Mouse (Mus musculus): ENCODE data around the gene Cacna1a. TPM values are rescaled to one million over a fixed set of nuclear protein-coding genes. Genes with fewer than 3 reads are reported as not detected.

The Cacna1a gene
- polyA plus RNA-seq, 1 experiment from 2014 or later = 29.8 TPM

DNA sequence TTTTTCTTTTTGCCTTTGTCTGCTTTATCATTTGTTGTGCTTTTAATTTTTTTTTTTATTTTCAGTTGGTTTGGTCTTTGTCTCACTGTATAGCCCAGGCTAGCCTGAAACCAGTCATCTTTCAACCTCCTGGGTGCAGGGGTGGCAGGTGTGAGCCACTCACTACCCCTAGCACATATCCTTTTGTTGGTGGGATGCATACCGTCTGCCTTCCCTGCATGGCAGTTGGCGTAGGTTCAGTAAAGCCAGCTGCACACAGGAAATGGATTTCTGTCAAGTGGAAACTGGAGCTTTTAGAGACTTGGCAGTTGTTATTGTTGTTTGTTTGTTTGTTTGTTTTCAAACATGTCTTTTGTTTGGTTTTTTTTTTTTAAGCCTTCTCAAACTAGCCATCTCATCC lies 132.8 kb downstream of the Cacna1a start:
- H3K36me3 ChIP-seq (ENCODE audit: control insufficient read depth, insufficient read depth, low read length) = peaks cover 10% of the 10 kb centered on the region; the same call in 1 of the 2 replicates
- WGBS = 46% methylated on average over 2 of the region's 2 CpGs
- no peaks in the 10 kb centered on the region for H3K27me3 ChIP-seq (ENCODE audit: control insufficient read depth, insufficient read depth, low read length)
- 0 out of 2 replicates have a peak, but pooled peaks cover 3% of the 10 kb centered on the region for H3K9me3 ChIP-seq (ENCODE audit: control insufficient read depth, low read length)
- no peak overlapping the region for H3K4me2 ChIP-seq (ENCODE audit: low read depth, low read length)
- H3K4me3 ChIP-seq (ENCODE audit: low read depth, low read length) = no peak overlapping the region
- H3K4me1 ChIP-seq (ENCODE audit: control insufficient read depth, insufficient read depth, low read length) = no peaks in the 10 kb centered on the region
- no peak for ATAC-seq (ENCODE audit: low read depth)
- H3K27ac ChIP-seq (ENCODE audit: low read depth, low read length) = peak overlapping the region; percentile 29; the same call in 1 of the 2 replicates
- H3K9ac ChIP-seq (replicated peaks; ENCODE audit: low read depth, low read length) = no peak overlapping the region

GRCm38 (mm10) chr8:84528036-84528435 lies 139.8 kb downstream of the Cacna1a start:
- Histone ChIP-seq H3K4me1 (ENCODE audit: control insufficient read depth, insufficient read depth, low read length) (no peaks in the 10 kb centered on the region), H3K9ac (replicated peaks; ENCODE audit: low read depth, low read length) (no peak overlapping the region), H3K27ac (ENCODE audit: low read depth, low read length) (no peak overlapping the region), H3K4me2 (ENCODE audit: low read depth, low read length) (no peak overlapping the region), H3K27me3 (ENCODE audit: control insufficient read depth, insufficient read depth, low read length) (no peaks in the 10 kb centered on the region), H3K4me3 (ENCODE audit: low read depth, low read length) (no peak overlapping the region), H3K36me3 (ENCODE audit: control insufficient read depth, insufficient read depth, low read length) (peaks cover 24% of the 10 kb centered on the region; the same call in 1 of the 2 replicates), H3K9me3 (ENCODE audit: control insufficient read depth, low read length) (peaks cover 3% of the 10 kb centered on the region; the same call in 1 of the 2 replicates)
- 88% methylated on average over 7 of the region's 7 CpGs for WGBS
- ATAC-seq (ENCODE audit: low read depth) = no peak

- no peaks in the 10 kb centered on the region for H3K27me3 ChIP-seq (ENCODE audit: control insufficient read depth, insufficient read depth, low read length)
- no peak overlapping the region for H3K9ac ChIP-seq (replicated peaks; ENCODE audit: low read depth, low read length)
- H3K27ac ChIP-seq (ENCODE audit: low read depth, low read length) = no peak overlapping the region
- H3K4me1 ChIP-seq (ENCODE audit: control insufficient read depth, insufficient read depth, low read length) = no peaks in the 10 kb centered on the region
- peaks cover 3% of the 10 kb centered on the region; the same call in 1 of the 2 replicates for H3K9me3 ChIP-seq (ENCODE audit: control insufficient read depth, low read length)
- H3K4me2 ChIP-seq (ENCODE audit: low read depth, low read length) = no peak overlapping the region
- no peak overlapping the region for H3K4me3 ChIP-seq (ENCODE audit: low read depth, low read length)
- ATAC-seq (ENCODE audit: low read depth) = no peak
- peaks cover 36% of the 10 kb centered on the region for H3K36me3 ChIP-seq (ENCODE audit: control insufficient read depth, insufficient read depth, low read length)
- 86% methylated on average over 4 of the region's 4 CpGs for WGBS
Observed at GRCm38 (mm10) chr8:84529548-84529947, 141.3 kb downstream of the Cacna1a start.

DNA sequence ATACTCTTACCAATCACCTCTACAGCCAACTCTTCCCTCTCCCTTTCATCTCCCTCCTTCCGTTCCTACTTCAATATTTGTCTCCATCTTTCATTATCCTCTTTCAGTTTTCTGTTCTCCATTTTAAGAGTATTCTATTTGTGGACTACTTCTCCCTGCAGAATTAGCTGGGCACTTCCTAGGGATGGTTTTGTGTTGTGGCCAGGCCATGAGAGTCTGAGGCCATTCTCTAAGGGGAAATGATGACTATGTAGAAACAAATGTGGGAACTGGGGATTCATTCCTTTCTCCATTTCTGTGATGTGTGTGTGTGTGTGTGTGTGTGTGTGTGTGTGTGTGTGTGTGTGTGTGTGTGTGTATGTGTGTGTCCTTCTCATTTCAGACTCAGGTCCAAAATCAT lies 144.5 kb downstream of the Cacna1a start:
- peaks cover 46% of the 10 kb centered on the region for H3K36me3 ChIP-seq (ENCODE audit: control insufficient read depth, insufficient read depth, low read length)
- H3K4me1 ChIP-seq (ENCODE audit: control insufficient read depth, insufficient read depth, low read length) = no peaks in the 10 kb centered on the region
- H3K9me3 ChIP-seq (ENCODE audit: control insufficient read depth, low read length) = no peaks in the 10 kb centered on the region; the same call in 1 of the 2 replicates
- no peaks in the 10 kb centered on the region for H3K27me3 ChIP-seq (ENCODE audit: control insufficient read depth, insufficient read depth, low read length)
- H3K4me3 ChIP-seq (ENCODE audit: low read depth, low read length) = no peak overlapping the region
- 83% methylated on average over 1 of the region's 1 CpGs for WGBS
- no peak overlapping the region for H3K4me2 ChIP-seq (ENCODE audit: low read depth, low read length)
- no peak overlapping the region for H3K27ac ChIP-seq (ENCODE audit: low read depth, low read length)
- H3K9ac ChIP-seq (replicated peaks; ENCODE audit: low read depth, low read length) = no peak overlapping the region
- no peak for ATAC-seq (ENCODE audit: low read depth)

DNA sequence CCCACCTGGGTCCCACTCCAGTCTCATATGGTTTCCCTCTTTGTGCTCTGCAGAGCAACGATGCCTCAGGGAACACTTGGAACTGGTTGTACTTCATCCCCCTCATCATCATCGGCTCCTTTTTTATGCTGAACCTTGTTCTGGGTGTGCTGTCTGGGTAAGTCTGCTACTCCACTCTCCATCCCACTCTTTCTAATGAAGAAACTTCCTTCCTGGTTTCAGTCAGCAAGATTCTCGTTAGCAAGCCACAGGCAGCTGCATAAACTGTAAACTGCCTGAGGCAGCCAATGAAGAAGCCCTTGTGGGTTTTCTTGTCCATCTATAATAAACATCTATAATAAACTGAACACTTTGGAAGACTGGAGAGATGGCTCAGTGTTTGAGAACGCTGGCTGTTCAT lies 145.1 kb downstream of the Cacna1a start:
- no peaks in the 10 kb centered on the region; the same call in 1 of the 2 replicates for H3K9me3 ChIP-seq (ENCODE audit: control insufficient read depth, low read length)
- no peak for ATAC-seq (ENCODE audit: low read depth)
- no peak overlapping the region for H3K4me3 ChIP-seq (ENCODE audit: low read depth, low read length)
- no peak overlapping the region for H3K4me2 ChIP-seq (ENCODE audit: low read depth, low read length)
- H3K4me1 ChIP-seq (ENCODE audit: control insufficient read depth, insufficient read depth, low read length) = no peaks in the 10 kb centered on the region
- whole genome bisulfite sequencing = 85% methylated on average over 4 of the region's 4 CpGs
- peaks cover 48% of the 10 kb centered on the region for H3K36me3 ChIP-seq (ENCODE audit: control insufficient read depth, insufficient read depth, low read length)
- H3K9ac ChIP-seq (replicated peaks; ENCODE audit: low read depth, low read length) = no peak overlapping the region
- no peaks in the 10 kb centered on the region for H3K27me3 ChIP-seq (ENCODE audit: control insufficient read depth, insufficient read depth, low read length)
- no peak overlapping the region for H3K27ac ChIP-seq (ENCODE audit: low read depth, low read length)

GRCm38 (mm10) chr8:84536917-84537316 lies 148.7 kb downstream of the Cacna1a start:
- Histone ChIP-seq H3K4me3 (ENCODE audit: low read depth, low read length) (no peak overlapping the region), H3K9me3 (ENCODE audit: control insufficient read depth, low read length) (no peaks in the 10 kb centered on the region; the same call in 1 of the 2 replicates), H3K4me1 (ENCODE audit: control insufficient read depth, insufficient read depth, low read length) (no peaks in the 10 kb centered on the region), H3K9ac (replicated peaks; ENCODE audit: low read depth, low read length) (no peak overlapping the region), H3K27ac (ENCODE audit: low read depth, low read length) (no peak overlapping the region), H3K4me2 (ENCODE audit: low read depth, low read length) (no peak overlapping the region), H3K36me3 (ENCODE audit: control insufficient read depth, insufficient read depth, low read length) (peaks cover 45% of the 10 kb centered on the region), H3K27me3 (ENCODE audit: control insufficient read depth, insufficient read depth, low read length) (no peaks in the 10 kb centered on the region)
- WGBS = 88% methylated on average over 5 of the region's 5 CpGs
- no peak for ATAC-seq (ENCODE audit: low read depth)

- Histone ChIP-seq H3K27me3 (ENCODE audit: control insufficient read depth, insufficient read depth, low read length) (no peaks in the 10 kb centered on the region), H3K9me3 (ENCODE audit: control insufficient read depth, low read length) (no peaks in the 10 kb centered on the region), H3K36me3 (ENCODE audit: control insufficient read depth, insufficient read depth, low read length) (peaks cover 29% of the 10 kb centered on the region), H3K4me1 (ENCODE audit: control insufficient read depth, insufficient read depth, low read length) (no peaks in the 10 kb centered on the region), H3K4me2 (ENCODE audit: low read depth, low read length) (no peak overlapping the region), H3K9ac (replicated peaks; ENCODE audit: low read depth, low read length) (no peak overlapping the region), H3K27ac (ENCODE audit: low read depth, low read length) (no peak overlapping the region), H3K4me3 (ENCODE audit: low read depth, low read length) (no peak overlapping the region)
- 54% methylated on average over 6 of the region's 6 CpGs for WGBS
- no peak for ATAC-seq (ENCODE audit: low read depth)
Observed at GRCm38 (mm10) chr8:84539376-84539775, 151.1 kb downstream of the Cacna1a start.

- ATAC-seq (ENCODE audit: low read depth) = no peak
- Histone ChIP-seq H3K36me3 (ENCODE audit: control insufficient read depth, insufficient read depth, low read length) (peaks cover 12% of the 10 kb centered on the region; the same call in 1 of the 2 replicates), H3K4me2 (ENCODE audit: low read depth, low read length) (no peak overlapping the region), H3K27ac (ENCODE audit: low read depth, low read length) (no peak overlapping the region), H3K9ac (replicated peaks; ENCODE audit: low read depth, low read length) (no peak overlapping the region), H3K4me1 (ENCODE audit: control insufficient read depth, insufficient read depth, low read length) (no peaks in the 10 kb centered on the region), H3K9me3 (ENCODE audit: control insufficient read depth, low read length) (no peaks in the 10 kb centered on the region), H3K27me3 (ENCODE audit: control insufficient read depth, insufficient read depth, low read length) (no peaks in the 10 kb centered on the region), H3K4me3 (ENCODE audit: low read depth, low read length) (no peak overlapping the region)
- 67% methylated on average over 7 of the region's 7 CpGs for WGBS
Observed at GRCm38 (mm10) chr8:84542481-84542880, 154.2 kb downstream of the Cacna1a start.

- Histone ChIP-seq H3K4me3 (ENCODE audit: low read depth, low read length) (no peak overlapping the region), H3K27ac (ENCODE audit: low read depth, low read length) (no peak overlapping the region), H3K9ac (replicated peaks; ENCODE audit: low read depth, low read length) (no peak overlapping the region), H3K36me3 (ENCODE audit: control insufficient read depth, insufficient read depth, low read length) (peaks cover 23% of the 10 kb centered on the region; the same call in 1 of the 2 replicates), H3K4me1 (ENCODE audit: control insufficient read depth, insufficient read depth, low read length) (no peaks in the 10 kb centered on the region), H3K27me3 (ENCODE audit: control insufficient read depth, insufficient read depth, low read length) (no peaks in the 10 kb centered on the region), H3K9me3 (ENCODE audit: control insufficient read depth, low read length) (no peaks in the 10 kb centered on the region), H3K4me2 (ENCODE audit: low read depth, low read length) (no peak overlapping the region)
- no peak for ATAC-seq (ENCODE audit: low read depth)
- WGBS = 95% methylated on average over 3 of the region's 3 CpGs
Observed at GRCm38 (mm10) chr8:84545522-84545921, 157.3 kb downstream of the Cacna1a start.

All from neural tube, embryonic 14.5 days (tissue).